Mouse (Mus musculus) cerebellum, postnatal 14 days (tissue): ENCODE results near the gene Kcnq5.
A peak's percentile ranks its signal among the peaks of the same experiment; 100 is the strongest.
"Not testable (repeated sequence)": the region's sequence is repeated elsewhere in the genome, so short reads cannot be mapped to it uniquely, and the experiment has no call there.

ENCODE experiments used
- DNase-seq, 2 experiments: peaks; one replicate each; pipeline ENCODE4 v3.0.0; 2021; ENCODE audit warnings: mixed read lengths in 2 of 2

Kcnq5 gene

DNA sequence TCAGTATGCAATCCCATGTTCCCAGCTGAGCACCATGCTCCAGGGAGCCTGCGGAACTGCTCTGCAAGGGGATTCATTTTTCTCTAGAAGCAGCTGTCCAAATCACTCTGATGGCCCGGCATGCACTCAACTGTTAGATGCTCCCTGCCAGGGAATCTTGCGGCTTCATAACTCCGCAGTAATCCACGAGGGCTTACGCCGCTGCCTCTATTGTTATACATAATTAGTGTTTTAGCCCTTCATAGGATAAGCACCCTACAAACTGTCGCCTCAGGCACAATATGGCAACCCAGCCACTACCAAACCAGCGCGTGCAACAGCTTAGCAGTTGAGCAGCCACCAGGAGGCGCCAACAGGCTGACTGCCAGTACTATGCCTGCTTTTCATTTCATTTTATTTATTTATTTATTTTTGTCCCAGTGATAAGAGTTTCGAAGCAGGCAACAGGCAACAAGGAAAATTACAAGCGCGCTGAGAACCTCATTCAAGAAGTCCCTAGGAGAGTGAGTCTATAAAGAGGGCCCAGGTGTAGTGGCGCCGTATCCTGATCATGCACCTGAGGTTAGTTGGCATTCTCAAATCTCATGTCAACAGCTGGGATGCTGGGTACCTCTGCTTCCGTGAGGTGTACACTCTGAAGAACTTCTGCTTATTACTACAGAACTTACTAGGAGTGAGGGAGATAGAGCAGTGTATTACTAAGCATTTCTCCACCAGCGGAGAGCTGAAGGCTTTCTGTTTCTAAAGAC lies 500.6 kb downstream of the Kcnq5 start:
- peak; percentile 86 to 92 for DNase-seq

DNA sequence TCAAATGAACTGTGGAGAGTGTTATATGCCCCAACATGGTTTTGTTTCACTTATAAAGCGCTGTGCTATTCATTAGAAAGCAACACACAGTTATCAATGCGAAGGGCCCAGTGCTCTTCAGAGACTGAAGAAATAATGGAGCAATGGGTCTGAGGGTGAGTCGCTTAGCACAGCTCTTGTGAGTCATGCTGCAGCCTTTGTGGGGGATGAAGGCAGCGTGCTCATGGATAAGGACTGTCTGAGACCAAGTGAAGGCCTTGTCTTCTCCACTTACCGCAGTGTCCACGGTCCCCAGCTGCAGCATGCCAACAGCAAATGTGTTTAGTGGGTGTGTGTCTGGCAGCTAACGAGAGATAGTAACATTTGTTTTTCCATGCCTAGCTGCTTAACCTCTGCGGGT lies 503.2 kb downstream of the Kcnq5 start:
- no peak for DNase-seq

- no peak for DNase-seq
Measured at GRCm38 (mm10) chr1:21455971-21456370, 505.8 kb downstream of the Kcnq5 start.

DNA sequence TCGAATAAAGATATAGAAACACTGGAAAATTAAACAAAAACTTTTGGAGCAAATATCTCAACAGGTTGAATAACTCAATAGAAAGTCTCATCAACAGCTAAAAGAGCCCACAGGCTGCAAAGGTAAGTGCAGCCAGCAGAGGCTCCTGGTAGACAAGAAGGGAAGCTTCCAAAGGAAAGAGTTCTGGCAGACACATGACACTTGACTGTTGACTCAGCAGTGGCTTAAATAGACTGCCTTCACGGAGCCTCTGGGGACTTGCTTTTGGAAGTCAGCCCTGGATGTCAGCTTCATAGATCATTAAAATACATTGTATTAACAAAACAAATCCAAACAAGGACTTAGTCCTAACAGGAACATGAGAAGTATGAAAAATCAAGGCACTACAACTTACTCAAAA lies 513.5 kb downstream of the Kcnq5 start:
- DNase-seq, result no peak

DNA sequence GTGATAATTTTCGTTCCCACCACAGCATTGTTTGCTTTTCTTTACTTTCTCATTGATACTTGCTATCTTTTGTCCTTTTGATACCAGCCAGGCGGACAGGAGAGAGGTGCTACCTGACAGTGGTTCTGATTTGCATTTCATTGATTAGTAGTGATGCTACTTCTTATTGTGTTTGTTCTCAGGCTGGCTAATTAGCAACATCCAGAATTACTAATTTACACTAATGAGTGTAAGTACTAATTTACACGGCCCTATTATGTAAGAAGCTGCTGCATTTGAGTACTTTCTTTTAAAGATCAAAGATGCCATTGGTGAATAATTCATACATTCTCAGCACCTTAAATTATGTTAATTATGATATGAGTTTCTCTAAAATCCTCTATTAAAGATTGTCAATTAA lies 525.0 kb downstream of the Kcnq5 start:
- DNase-seq, result no peak

DNA sequence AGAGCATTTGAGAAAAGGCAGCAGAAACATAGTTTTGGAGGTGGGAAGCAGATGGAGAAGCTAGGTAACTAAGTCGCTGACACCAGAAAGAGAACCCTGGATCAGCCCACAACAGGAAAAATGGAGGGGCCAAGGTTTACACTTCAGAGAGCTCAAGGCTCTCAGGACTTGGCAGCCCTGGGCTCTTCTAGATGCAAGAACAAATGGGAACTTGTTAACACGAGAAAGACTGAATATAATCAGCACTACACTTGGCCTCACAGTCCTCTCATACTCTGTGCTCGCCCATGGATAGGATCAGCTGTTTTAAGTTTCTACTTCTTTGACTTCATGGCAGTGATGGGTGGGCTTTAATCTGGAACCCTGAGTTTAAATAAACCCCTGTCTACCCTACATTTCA lies 526.9 kb downstream of the Kcnq5 start:
- no peak for DNase-seq

DNA sequence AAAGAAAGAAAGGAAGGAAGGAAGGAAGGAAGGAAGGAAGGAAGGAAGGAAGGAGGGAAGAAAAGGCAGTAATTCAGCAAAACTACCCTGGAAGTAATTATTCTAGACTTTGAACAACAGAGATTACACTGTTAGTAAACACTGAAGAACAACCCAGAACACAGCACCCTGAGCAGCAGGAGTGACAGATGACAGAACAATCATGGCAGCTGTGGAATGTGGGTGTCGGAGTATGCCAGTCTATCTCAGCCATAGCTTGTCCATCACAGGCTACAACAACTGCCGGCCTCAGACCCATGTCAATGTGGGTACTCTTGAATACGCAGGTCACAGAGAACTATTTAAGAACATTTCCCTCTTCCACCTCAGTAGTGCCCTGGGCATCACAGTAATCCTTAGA lies 530.1 kb downstream of the Kcnq5 start:
- no peak for DNase-seq

DNA sequence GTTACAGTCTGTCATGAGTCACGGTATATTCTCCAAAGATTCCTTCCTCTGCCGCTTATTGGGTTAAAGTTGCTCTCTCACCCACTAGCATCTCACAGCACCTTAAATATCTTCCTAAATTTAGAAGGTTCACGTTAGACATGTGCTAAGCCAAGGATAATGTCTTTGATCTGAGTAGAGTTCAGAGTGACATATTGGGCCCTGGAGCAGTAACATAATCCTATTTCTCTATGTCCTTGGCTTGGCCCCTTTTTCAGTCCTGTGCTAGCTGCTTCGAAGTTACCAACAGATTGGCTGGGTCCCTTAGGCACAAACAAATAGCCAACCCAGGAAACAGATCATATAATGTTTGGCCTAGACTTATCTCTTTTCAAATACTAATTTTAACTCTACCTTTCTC lies 533.7 kb downstream of the Kcnq5 start:
- no peak for DNase-seq

- no peak for DNase-seq
Measured at GRCm38 (mm10) chr1:21425654-21426053, 536.1 kb downstream of the Kcnq5 start.

GRCm38 (mm10) chr1:21419370-21419769 lies 542.4 kb downstream of the Kcnq5 start:
- peak; percentile 30 to 47 for DNase-seq

DNA sequence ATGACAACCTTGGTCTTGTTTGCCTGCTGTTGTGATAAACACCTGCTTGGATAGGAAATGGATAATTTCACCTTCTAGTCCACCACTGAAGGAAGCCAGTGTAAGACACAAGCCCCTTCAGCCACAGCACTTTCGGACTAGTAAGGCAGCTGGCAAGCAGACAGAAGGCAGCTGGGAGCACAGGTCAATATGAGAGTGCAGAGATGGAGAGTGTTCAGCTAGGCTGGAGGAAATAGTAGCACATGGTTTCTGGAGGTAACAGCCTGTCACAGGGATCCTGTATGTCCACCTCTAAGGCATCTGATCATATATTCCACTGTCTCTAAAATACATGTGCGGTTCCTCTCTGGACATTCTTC lies 549.6 kb downstream of the Kcnq5 start:
- peak; percentile 39 to 48 for DNase-seq

GRCm38 (mm10) chr1:21411331-21412196 lies 550.2 kb downstream of the Kcnq5 start:
- peak; percentile 95 to 96 for DNase-seq

GRCm38 (mm10) chr1:21407266-21407665 lies 554.5 kb downstream of the Kcnq5 start:
- no peak for DNase-seq

GRCm38 (mm10) chr1:21402804-21403203 lies 558.9 kb downstream of the Kcnq5 start:
- DNase-seq, result peak in 1 of 2 experiments; percentile 30

GRCm38 (mm10) chr1:21391138-21391671 lies 570.5 kb downstream of the Kcnq5 start:
- DNase-seq, result no peak

- DNase-seq, result no peak
Measured at GRCm38 (mm10) chr1:21383256-21383655, 578.5 kb downstream of the Kcnq5 start, which contains the start of gene Khdc1b. Gene Khdc1b (plus strand): TSS chr1:21383556.

GRCm38 (mm10) chr1:21368031-21368430 lies 593.7 kb downstream of the Kcnq5 start, which contains the start of gene Khdc1c:
Gene Khdc1c (plus strand): TSS chr1:21368331.
- DNase-seq, result not testable (repeated sequence)

GRCm38 (mm10) chr1:21349341-21349740 lies 612.4 kb downstream of the Kcnq5 start, which contains the start of gene Khdc1a:
Gene Khdc1a (plus strand): TSS chr1:21349641.
- no peak for DNase-seq
